Comparison of ENCODE assay signal across 8 mouse cellular contexts in the genomic region with DNA sequence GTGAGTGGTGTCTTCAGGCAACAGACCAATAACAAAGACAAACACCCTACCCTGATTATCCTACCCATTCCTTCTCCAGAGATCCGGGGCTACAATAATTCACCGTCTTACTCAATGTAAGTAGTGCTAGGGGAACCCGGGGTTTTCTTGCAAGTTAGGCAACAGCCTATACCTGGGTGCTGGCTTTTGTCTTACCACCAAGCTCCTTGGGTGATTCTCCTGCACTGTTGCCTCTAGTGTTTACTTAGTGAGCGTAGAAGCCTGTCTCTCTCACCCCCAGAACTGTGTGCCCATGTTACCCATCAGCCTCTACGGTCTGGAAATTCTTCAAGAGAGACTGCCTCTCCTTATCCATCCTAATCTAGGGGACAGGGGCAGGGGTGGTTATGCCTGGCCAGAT. TPM values are rescaled to one million over a fixed set of nuclear protein-coding genes. Genes with fewer than 3 reads are reported as not detected.
DNase-seq lines count a peak whose midpoint lies in the region; ATAC-seq and TF ChIP-seq lines count a peak whose summit lies in the region.

No protein-coding gene starts in this region.

- H3K9ac ChIP-seq in heart, embryonic 16.5 days (ENCODE audit: low read length): peak overlapping the region; percentile 77
- H3K9ac ChIP-seq in ES-E14 (ENCODE audit: insufficient read depth, low read depth, low read length, poor library complexity, severe bottlenecking): peak overlapping the region; percentile 11; the same call in 1 of the 2 replicates
- no peak overlapping the region for H3K9ac ChIP-seq in forebrain, embryonic 15.5 days (replicated peaks)
- peak overlapping the region; percentile 63 for H3K9ac ChIP-seq in liver, embryonic 16.5 days (ENCODE audit: low read depth, low read length)

- 60% methylated on average over 5 of the region's 5 CpGs for WGBS in heart, embryonic 16.5 days
- 75% methylated on average over 5 of the region's 5 CpGs for WGBS in forebrain, embryonic 15.5 days
- 48% methylated on average over 5 of the region's 5 CpGs for WGBS in liver, embryonic 16.5 days (ENCODE audit: insufficient replicate concordance)

- no peak for DNase-seq in heart, postnatal 10 days
- DNase-seq in ES-E14 (ENCODE audit: low read depth, low spot score): no peak
- no peak for DNase-seq in frontal cortex, postnatal 25 days (ENCODE audit: low spot score in 2 of 2)
- no peak for DNase-seq in right cerebral cortex, postnatal 25 days
- DNase-seq in spleen, adult 18-20 months: no peak

- ATAC-seq in heart, embryonic 16.5 days (replicated peaks; ENCODE audit: extremely low read depth, insufficient read depth, low FRiP score): no peak
- no peak for ATAC-seq in forebrain, embryonic 15.5 days (replicated peaks)
- no peak for ATAC-seq in liver, embryonic 16.5 days (ENCODE audit: low read depth)

- peaks cover 34% of the 10 kb centered on the region for H3K4me1 ChIP-seq in heart, embryonic 16.5 days (ENCODE audit: control insufficient read depth, insufficient read depth, low read length)
- peaks cover 9 to 22% of the 10 kb centered on the region in 2 experiments for H3K4me1 ChIP-seq in ES-E14 (ENCODE audit: control insufficient read depth in 2 of 2, insufficient read depth in 2 of 2, low read length in 2 of 2, poor library complexity in 1 of 2)
- H3K4me1 ChIP-seq in forebrain, embryonic 15.5 days: peaks cover 16% of the 10 kb centered on the region
- peaks cover 52% of the 10 kb centered on the region for H3K4me1 ChIP-seq in liver, embryonic 16.5 days (ENCODE audit: control insufficient read depth, low read depth, low read length)

- H3K27me3 ChIP-seq in heart, embryonic 16.5 days (ENCODE audit: control insufficient read depth, insufficient read depth, low read length): no peaks in the 10 kb centered on the region
- H3K27me3 ChIP-seq in forebrain, embryonic 15.5 days: no peaks in the 10 kb centered on the region; the same call in 1 of the 2 replicates
- H3K27me3 ChIP-seq in liver, embryonic 16.5 days (ENCODE audit: control insufficient read depth, insufficient read depth, low read depth, low read length): no peaks in the 10 kb centered on the region

- H3K36me3 ChIP-seq in heart, embryonic 16.5 days (ENCODE audit: control insufficient read depth, insufficient read depth): peaks cover 5% of the 10 kb centered on the region
- H3K36me3 ChIP-seq in ES-E14 (ENCODE audit: control insufficient read depth, insufficient read depth, low read length, poor library complexity, severe bottlenecking): peaks cover 11% of the 10 kb centered on the region
- peaks cover 3% of the 10 kb centered on the region for H3K36me3 ChIP-seq in forebrain, embryonic 15.5 days
- H3K36me3 ChIP-seq in liver, embryonic 16.5 days (ENCODE audit: control insufficient read depth, insufficient read depth): peaks cover 9% of the 10 kb centered on the region; the same call in 1 of the 2 replicates

- no peaks in the 10 kb centered on the region for H3K9me3 ChIP-seq in heart, embryonic 16.5 days (replicated peaks; ENCODE audit: control insufficient read depth, low read length)
- H3K9me3 ChIP-seq in ES-E14 (ENCODE audit: control insufficient read depth, insufficient read depth, low read depth, low read length): no peaks in the 10 kb centered on the region
- no peaks in the 10 kb centered on the region for H3K9me3 ChIP-seq in forebrain, embryonic 15.5 days
- no peaks in the 10 kb centered on the region for H3K9me3 ChIP-seq in liver, embryonic 16.5 days (replicated peaks; ENCODE audit: control insufficient read depth, low read length)

- peak overlapping the region; percentile 55 for H3K4me3 ChIP-seq in heart, embryonic 16.5 days (ENCODE audit: low read length)
- peak overlapping the region; percentile 32 to 51; a peak in 2 of 4 replicates for H3K4me3 ChIP-seq in ES-E14 (ENCODE audit: insufficient read depth in 1 of 2, low read depth in 1 of 2, low read length in 2 of 2, poor library complexity in 1 of 2, severe bottlenecking in 1 of 2)
- H3K4me3 ChIP-seq in forebrain, embryonic 15.5 days: no peak overlapping the region
- H3K4me3 ChIP-seq in liver, embryonic 16.5 days (ENCODE audit: low read depth, low read length): peak overlapping the region; percentile 59

- intact Hi-C loops in heart, postnatal 10 days (cut with DNase I): no loop called here

- peak overlapping the region; percentile 77 for H3K4me2 ChIP-seq in heart, embryonic 16.5 days (ENCODE audit: low read depth, low read length)
- peak overlapping the region; percentile 46; the same call in 1 of the 2 replicates for H3K4me2 ChIP-seq in forebrain, embryonic 15.5 days (replicated peaks)
- peak overlapping the region; percentile 88 for H3K4me2 ChIP-seq in liver, embryonic 16.5 days (ENCODE audit: low read depth, low read length)

- in situ Hi-C loops in ES-E14 (cut with MboI; ENCODE audit: low sequenced_read_pairs in 2 of 2, unreplicated experiment in 2 of 2): no loop called here

- peak overlapping the region; percentile 58; the same call in 1 of the 2 replicates for H3K27ac ChIP-seq in heart, embryonic 16.5 days (ENCODE audit: low read length)
- peak overlapping the region; percentile 80 for H3K27ac ChIP-seq in ES-E14 (ENCODE audit: insufficient read depth, low read depth, low read length, poor library complexity, severe bottlenecking)
- no peak overlapping the region for H3K27ac ChIP-seq in forebrain, embryonic 15.5 days (replicated peaks)
- H3K27ac ChIP-seq in liver, embryonic 16.5 days (ENCODE audit: low read length): peak overlapping the region; percentile 81

TF ChIP-seq in ES-E14, 5 proteins besides CTCF, POLR2A, EP300 and RAD21:
- TF ChIP-seq CHD2 (IDR thresholded peaks at IDR 0.05; ENCODE audit: low read depth, low read length): no peak
- TF ChIP-seq HCFC1 (IDR thresholded peaks at IDR 0.05; ENCODE audit: borderline replicate concordance, insufficient read depth, low read length): no peak
- no peak for TF ChIP-seq ZC3H11A (IDR thresholded peaks at IDR 0.05; ENCODE audit: borderline replicate concordance, low read depth, low read length)
- TF ChIP-seq MAFK (IDR thresholded peaks at IDR 0.05; ENCODE audit: insufficient read depth, low read depth, low read length): no peak

RNA-seq across cellular contexts. Expression of a gene that starts 0.6 kb away (rescaled TPM):
- polyA plus RNA-seq in heart, embryonic 16.5 days (2015; fragmentation: Nextera tagmentation; extraction: Ambion mirVana): 412 and 420 TPM in 2 replicates
- 100 to 1,000 TPM; 119 to 132 TPM for total RNA-seq in heart, postnatal 10 days (2021)
- total RNA-seq in ES-E14 (2012; rRNA removed): 125 and 131 TPM in 2 replicates
- 59.8 and 64.4 TPM in 2 replicates for polyA plus RNA-seq in forebrain, embryonic 15.5 days (2015; fragmentation: Nextera tagmentation; extraction: Ambion mirVana)
- polyA plus RNA-seq in liver, embryonic 16.5 days (2015; fragmentation: Nextera tagmentation; extraction: Ambion mirVana): 300 and 331 TPM in 2 replicates

RNA-seq across cellular contexts. Expression of a gene that starts 2.1 kb away (rescaled TPM):
- 20.3 and 20.8 TPM in 2 replicates for polyA plus RNA-seq in heart, embryonic 16.5 days (2015; fragmentation: Nextera tagmentation; extraction: Ambion mirVana)
- total RNA-seq in heart, postnatal 10 days (2021): 10 to 100 TPM; 14.0 to 15.5 TPM
- 40.0 and 58.6 TPM in 2 replicates for total RNA-seq in ES-E14 (2012; rRNA removed)
- polyA plus RNA-seq in forebrain, embryonic 15.5 days (2015; fragmentation: Nextera tagmentation; extraction: Ambion mirVana): 25.2 and 26.2 TPM in 2 replicates
- 14.2 and 14.3 TPM in 2 replicates for polyA plus RNA-seq in liver, embryonic 16.5 days (2015; fragmentation: Nextera tagmentation; extraction: Ambion mirVana)
